Mouse (Mus musculus): ENCODE data around the gene Stx1a. TPM values are rescaled to one million over a fixed set of nuclear protein-coding genes. Genes with fewer than 3 reads are reported as not detected.

The Stx1a gene
- polyA plus RNA-seq, 1 experiment = 5.3 TPM

GRCm38 (mm10) chr5:135072720-135073119, 49.4 kb downstream of the Stx1a start:
- H3K4me3 ChIP-seq (ENCODE audit: insufficient read depth, poor library complexity, severe bottlenecking) = no peak overlapping the region
- TF ChIP-seq MAX (IDR thresholded peaks at IDR 0.05) = no peak
- no peak for TF ChIP-seq USF1 (IDR thresholded peaks at IDR 0.05; ENCODE audit: low read depth)
- no peak for TF ChIP-seq CTCF (IDR thresholded peaks at IDR 0.05; ENCODE audit: control insufficient read depth, insufficient read depth, insufficient read length)
- TF ChIP-seq CEBPB (IDR thresholded peaks at IDR 0.05; ENCODE audit: low read depth) = no peak
- no peak for TF ChIP-seq MYOG (IDR thresholded peaks at IDR 0.05; ENCODE audit: control insufficient read depth, extremely low read depth, insufficient read length)
- TF ChIP-seq FOSL1 (IDR thresholded peaks at IDR 0.05; ENCODE audit: insufficient read depth, low read length, poor library complexity, severe bottlenecking) = no peak
- TF ChIP-seq MYOD1 (IDR thresholded peaks at IDR 0.05; ENCODE audit: control insufficient read depth, insufficient read length, low read depth) = no peak
- no peaks in the 10 kb centered on the region for H3K27me3 ChIP-seq (ENCODE audit: control insufficient read depth, insufficient read depth, insufficient read length)
- no peaks in the 10 kb centered on the region for H3K79me3 ChIP-seq (ENCODE audit: low read depth)
- no peaks in the 10 kb centered on the region for H3K36me3 ChIP-seq (ENCODE audit: control insufficient read depth, insufficient read depth)
- no peaks in the 10 kb centered on the region for H3K79me2 ChIP-seq (ENCODE audit: control insufficient read depth, insufficient read depth)
- H3ac ChIP-seq (ENCODE audit: control insufficient read depth, insufficient read length, low read depth) = no peak overlapping the region

- H3K27me3 ChIP-seq (ENCODE audit: control insufficient read depth, insufficient read depth, insufficient read length) = no peaks in the 10 kb centered on the region
- H3K79me3 ChIP-seq (ENCODE audit: low read depth) = no peaks in the 10 kb centered on the region
- no peaks in the 10 kb centered on the region for H3K36me3 ChIP-seq (ENCODE audit: control insufficient read depth, insufficient read depth)
- TF ChIP-seq CEBPB (IDR thresholded peaks at IDR 0.05; ENCODE audit: low read depth) = no peak
- no peak for TF ChIP-seq MYOD1 (IDR thresholded peaks at IDR 0.05; ENCODE audit: control insufficient read depth, insufficient read length, low read depth)
- no peak for TF ChIP-seq USF1 (IDR thresholded peaks at IDR 0.05; ENCODE audit: low read depth)
- no peak for TF ChIP-seq FOSL1 (IDR thresholded peaks at IDR 0.05; ENCODE audit: insufficient read depth, low read length, poor library complexity, severe bottlenecking)
- no peak for TF ChIP-seq CTCF (IDR thresholded peaks at IDR 0.05; ENCODE audit: control insufficient read depth, insufficient read depth, insufficient read length)
- TF ChIP-seq MYOG (IDR thresholded peaks at IDR 0.05; ENCODE audit: control insufficient read depth, extremely low read depth, insufficient read length) = no peak
- H3ac ChIP-seq (ENCODE audit: control insufficient read depth, insufficient read length, low read depth) = no peak overlapping the region
- H3K79me2 ChIP-seq (ENCODE audit: control insufficient read depth, insufficient read depth) = no peaks in the 10 kb centered on the region
- H3K4me3 ChIP-seq (ENCODE audit: insufficient read depth, poor library complexity, severe bottlenecking) = no peak overlapping the region
Observed at GRCm38 (mm10) chr5:135073349-135074150, 50.3 kb downstream of the Stx1a start.

GRCm38 (mm10) chr5:135075655-135076054, 52.4 kb downstream of the Stx1a start:
- Histone ChIP-seq H3K36me3 (ENCODE audit: control insufficient read depth, insufficient read depth) (no peaks in the 10 kb centered on the region), H3ac (ENCODE audit: control insufficient read depth, insufficient read length, low read depth) (no peak overlapping the region), H3K27me3 (ENCODE audit: control insufficient read depth, insufficient read depth, insufficient read length) (peaks cover 8% of the 10 kb centered on the region), H3K4me3 (ENCODE audit: insufficient read depth, poor library complexity, severe bottlenecking) (no peak overlapping the region), H3K79me3 (ENCODE audit: low read depth) (no peaks in the 10 kb centered on the region), H3K79me2 (ENCODE audit: control insufficient read depth, insufficient read depth) (no peaks in the 10 kb centered on the region)
- TF ChIP-seq FOSL1 (IDR thresholded peaks at IDR 0.05; ENCODE audit: insufficient read depth, low read length, poor library complexity, severe bottlenecking) (no peak), CEBPB (IDR thresholded peaks at IDR 0.05; ENCODE audit: low read depth) (no peak), MAX (IDR thresholded peaks at IDR 0.05) (no peak), MYOG (IDR thresholded peaks at IDR 0.05; ENCODE audit: control insufficient read depth, extremely low read depth, insufficient read length) (no peak), MYOD1 (IDR thresholded peaks at IDR 0.05; ENCODE audit: control insufficient read depth, insufficient read length, low read depth) (no peak), USF1 (IDR thresholded peaks at IDR 0.05; ENCODE audit: low read depth) (no peak), CTCF (IDR thresholded peaks at IDR 0.05; ENCODE audit: control insufficient read depth, insufficient read depth, insufficient read length) (no peak)

DNA sequence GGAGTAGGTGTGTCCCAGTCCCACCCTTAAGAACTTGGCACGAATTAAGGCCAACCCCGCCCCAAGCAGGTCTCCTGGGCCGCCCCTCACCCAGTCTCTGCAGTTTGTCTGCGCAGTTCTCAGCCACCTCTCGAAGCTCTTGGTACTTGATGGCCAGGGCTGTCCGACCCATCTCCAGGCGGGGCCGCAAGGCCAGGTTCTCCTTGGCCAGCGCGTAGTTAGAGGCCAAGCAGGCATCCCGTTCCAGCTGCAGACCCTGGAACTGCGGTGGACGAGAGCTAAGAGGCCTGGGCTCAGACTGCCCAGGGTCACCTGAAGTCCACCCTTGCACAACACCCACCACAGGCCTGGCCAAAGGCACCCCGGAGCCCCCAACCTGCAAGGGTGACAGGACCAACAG, 53.1 kb downstream of the Stx1a start:
- Histone ChIP-seq H3K27me3 (ENCODE audit: control insufficient read depth, insufficient read depth, insufficient read length) (peaks cover 10% of the 10 kb centered on the region), H3K36me3 (ENCODE audit: control insufficient read depth, insufficient read depth) (no peaks in the 10 kb centered on the region), H3K79me3 (ENCODE audit: low read depth) (no peaks in the 10 kb centered on the region), H3K79me2 (ENCODE audit: control insufficient read depth, insufficient read depth) (no peaks in the 10 kb centered on the region), H3K4me3 (ENCODE audit: insufficient read depth, poor library complexity, severe bottlenecking) (no peak overlapping the region), H3ac (ENCODE audit: control insufficient read depth, insufficient read length, low read depth) (no peak overlapping the region)
- TF ChIP-seq CTCF (IDR thresholded peaks at IDR 0.05; ENCODE audit: control insufficient read depth, insufficient read depth, insufficient read length) = no peak
- TF ChIP-seq FOSL1 (IDR thresholded peaks at IDR 0.05; ENCODE audit: insufficient read depth, low read length, poor library complexity, severe bottlenecking) = no peak
- no peak for TF ChIP-seq CEBPB (IDR thresholded peaks at IDR 0.05; ENCODE audit: low read depth)
- TF ChIP-seq MAX (IDR thresholded peaks at IDR 0.05) = no peak
- TF ChIP-seq MYOG (IDR thresholded peaks at IDR 0.05; ENCODE audit: control insufficient read depth, extremely low read depth, insufficient read length) = no peak
- no peak for TF ChIP-seq MYOD1 (IDR thresholded peaks at IDR 0.05; ENCODE audit: control insufficient read depth, insufficient read length, low read depth)
- TF ChIP-seq USF1 (IDR thresholded peaks at IDR 0.05; ENCODE audit: low read depth) = no peak

GRCm38 (mm10) chr5:135076931-135077505, 53.7 kb downstream of the Stx1a start:
- TF ChIP-seq USF1 (IDR thresholded peaks at IDR 0.05; ENCODE audit: low read depth) = no peak
- no peak for TF ChIP-seq CEBPB (IDR thresholded peaks at IDR 0.05; ENCODE audit: low read depth)
- TF ChIP-seq MYOG (IDR thresholded peaks at IDR 0.05; ENCODE audit: control insufficient read depth, extremely low read depth, insufficient read length) = no peak
- no peak for TF ChIP-seq MYOD1 (IDR thresholded peaks at IDR 0.05; ENCODE audit: control insufficient read depth, insufficient read length, low read depth)
- Histone ChIP-seq H3K27me3 (ENCODE audit: control insufficient read depth, insufficient read depth, insufficient read length) (peaks cover 15% of the 10 kb centered on the region), H3K4me3 (ENCODE audit: insufficient read depth, poor library complexity, severe bottlenecking) (peak overlapping the region; percentile 34), H3ac (ENCODE audit: control insufficient read depth, insufficient read length, low read depth) (no peak overlapping the region), H3K79me2 (ENCODE audit: control insufficient read depth, insufficient read depth) (no peaks in the 10 kb centered on the region), H3K36me3 (ENCODE audit: control insufficient read depth, insufficient read depth) (no peaks in the 10 kb centered on the region), H3K79me3 (ENCODE audit: low read depth) (no peaks in the 10 kb centered on the region)
